Mouse (Mus musculus): ENCODE data around the gene D930007J09Rik. TPM values are rescaled to one million over a fixed set of nuclear protein-coding genes. Genes with fewer than 3 reads are reported as not detected.

The D930007J09Rik gene
- polyA plus RNA-seq, 1 experiment from 2014 or later, result not detected

- H3K4me1 ChIP-seq (ENCODE audit: control insufficient read depth, insufficient read depth, low read length), result no peaks in the 10 kb centered on the region
These were observed 15.1 kb downstream of the D930007J09Rik start for GRCm38 (mm10) chr13:32787584-32787983.

GRCm38 (mm10) chr13:32783816-32784215 lies 18.8 kb downstream of the D930007J09Rik start, which contains the start of gene Mylk4:
TSS of gene Mylk4 (minus strand) at chr13:32783954.
- Histone ChIP-seq H3K27ac (replicated peaks; ENCODE audit: low read depth, low read length) (no peak within 1 kb of the TSS), H3K4me2 (ENCODE audit: low read depth, severe bottlenecking) (no peak within 1 kb of the TSS), H3K4me1 (ENCODE audit: control insufficient read depth, insufficient read depth, low read length) (no peaks in the 10 kb centered on the region), H3K9me3 (ENCODE audit: control insufficient read depth, low read length) (no peaks in the 10 kb centered on the region), H3K9ac (ENCODE audit: low read length) (no peak within 1 kb of the TSS), H3K36me3 (ENCODE audit: control insufficient read depth, insufficient read depth, low read length) (no peaks in the 10 kb centered on the region), H3K27me3 (ENCODE audit: control insufficient read depth, insufficient read depth, low read length) (no peaks in the 10 kb centered on the region), H3K4me3 (ENCODE audit: low read depth, low read length) (no peak within 1 kb of the TSS)
- DNase-seq (ENCODE audit: low spot score), result no peak
- ATAC-seq (ENCODE audit: insufficient number of reproducible peaks, low FRiP score, low TSS enrichment, low read depth), result no peak
- 83% methylated on average over 8 of the region's 8 CpGs for WGBS

More at GRCm38 (mm10) chr13:32787584-32787983, 15.1 kb downstream of the D930007J09Rik start:
- Histone ChIP-seq H3K4me3 (ENCODE audit: low read depth, low read length) (no peak overlapping the region), H3K27me3 (ENCODE audit: control insufficient read depth, insufficient read depth, low read length) (no peaks in the 10 kb centered on the region), H3K9me3 (ENCODE audit: control insufficient read depth, low read length) (no peaks in the 10 kb centered on the region), H3K4me2 (ENCODE audit: low read depth, severe bottlenecking) (no peak overlapping the region), H3K36me3 (ENCODE audit: control insufficient read depth, insufficient read depth, low read length) (no peaks in the 10 kb centered on the region), H3K27ac (replicated peaks; ENCODE audit: low read depth, low read length) (no peak overlapping the region), H3K9ac (ENCODE audit: low read length) (no peak overlapping the region)
- DNase-seq (ENCODE audit: low spot score), result no peak
- ATAC-seq (ENCODE audit: insufficient number of reproducible peaks, low FRiP score, low TSS enrichment, low read depth), result no peak
- WGBS, result 60% methylated on average over 2 of the region's 2 CpGs

GRCm38 (mm10) chr13:32783055-32783454 lies 19.6 kb downstream of the D930007J09Rik start:
- Histone ChIP-seq H3K4me1 (ENCODE audit: control insufficient read depth, insufficient read depth, low read length) (no peaks in the 10 kb centered on the region), H3K9me3 (ENCODE audit: control insufficient read depth, low read length) (no peaks in the 10 kb centered on the region), H3K4me2 (ENCODE audit: low read depth, severe bottlenecking) (no peak overlapping the region), H3K27me3 (ENCODE audit: control insufficient read depth, insufficient read depth, low read length) (no peaks in the 10 kb centered on the region), H3K27ac (replicated peaks; ENCODE audit: low read depth, low read length) (no peak overlapping the region), H3K36me3 (ENCODE audit: control insufficient read depth, insufficient read depth, low read length) (no peaks in the 10 kb centered on the region), H3K9ac (ENCODE audit: low read length) (no peak overlapping the region), H3K4me3 (ENCODE audit: low read depth, low read length) (no peak overlapping the region)
- ATAC-seq (ENCODE audit: insufficient number of reproducible peaks, low FRiP score, low TSS enrichment, low read depth) (no peak), DNase-seq (ENCODE audit: low spot score) (no peak)
- 65% methylated on average over 5 of the region's 5 CpGs for WGBS

- ATAC-seq (ENCODE audit: insufficient number of reproducible peaks, low FRiP score, low TSS enrichment, low read depth) (no peak), DNase-seq (ENCODE audit: low spot score) (no peak)
- H3K9me3 ChIP-seq (ENCODE audit: control insufficient read depth, low read length), result no peaks in the 10 kb centered on the region
- H3K4me2 ChIP-seq (ENCODE audit: low read depth, severe bottlenecking), result no peak overlapping the region
- H3K9ac ChIP-seq (ENCODE audit: low read length), result no peak overlapping the region
- no peaks in the 10 kb centered on the region for H3K27me3 ChIP-seq (ENCODE audit: control insufficient read depth, insufficient read depth, low read length)
- H3K4me3 ChIP-seq (ENCODE audit: low read depth, low read length), result no peak overlapping the region
- no peaks in the 10 kb centered on the region for H3K36me3 ChIP-seq (ENCODE audit: control insufficient read depth, insufficient read depth, low read length)
- H3K4me1 ChIP-seq (ENCODE audit: control insufficient read depth, insufficient read depth, low read length), result no peaks in the 10 kb centered on the region
- WGBS, result 64% methylated on average over 3 of the region's 3 CpGs
- H3K27ac ChIP-seq (replicated peaks; ENCODE audit: low read depth, low read length), result no peak overlapping the region
These were observed 23.8 kb downstream of the D930007J09Rik start for GRCm38 (mm10) chr13:32778861-32779260.

- no peaks in the 10 kb centered on the region for H3K4me1 ChIP-seq (ENCODE audit: control insufficient read depth, insufficient read depth, low read length)
- WGBS, result 65% methylated on average over 10 of the region's 10 CpGs
- no peak overlapping the region for H3K4me3 ChIP-seq (ENCODE audit: low read depth, low read length)
- H3K4me2 ChIP-seq (ENCODE audit: low read depth, severe bottlenecking), result no peak overlapping the region
- no peak for ATAC-seq (ENCODE audit: insufficient number of reproducible peaks, low FRiP score, low TSS enrichment, low read depth)
- no peaks in the 10 kb centered on the region for H3K27me3 ChIP-seq (ENCODE audit: control insufficient read depth, insufficient read depth, low read length)
- no peaks in the 10 kb centered on the region for H3K36me3 ChIP-seq (ENCODE audit: control insufficient read depth, insufficient read depth, low read length)
- H3K9ac ChIP-seq (ENCODE audit: low read length), result no peak overlapping the region
- no peak overlapping the region for H3K27ac ChIP-seq (replicated peaks; ENCODE audit: low read depth, low read length)
- no peak for DNase-seq (ENCODE audit: low spot score)
- H3K9me3 ChIP-seq (ENCODE audit: control insufficient read depth, low read length), result no peaks in the 10 kb centered on the region
These were observed 26.3 kb downstream of the D930007J09Rik start for GRCm38 (mm10) chr13:32776350-32776749.

- DNase-seq (ENCODE audit: low spot score) (no peak), ATAC-seq (ENCODE audit: insufficient number of reproducible peaks, low FRiP score, low TSS enrichment, low read depth) (no peak)
- Histone ChIP-seq H3K27ac (replicated peaks; ENCODE audit: low read depth, low read length) (no peak overlapping the region), H3K4me3 (ENCODE audit: low read depth, low read length) (no peak overlapping the region), H3K9ac (ENCODE audit: low read length) (no peak overlapping the region), H3K27me3 (ENCODE audit: control insufficient read depth, insufficient read depth, low read length) (no peaks in the 10 kb centered on the region), H3K36me3 (ENCODE audit: control insufficient read depth, insufficient read depth, low read length) (no peaks in the 10 kb centered on the region), H3K4me2 (ENCODE audit: low read depth, severe bottlenecking) (no peak overlapping the region), H3K9me3 (ENCODE audit: control insufficient read depth, low read length) (no peaks in the 10 kb centered on the region), H3K4me1 (ENCODE audit: control insufficient read depth, insufficient read depth, low read length) (no peaks in the 10 kb centered on the region)
- WGBS, result 93% methylated on average over 9 of the region's 9 CpGs
These were observed 26.8 kb downstream of the D930007J09Rik start for GRCm38 (mm10) chr13:32775889-32776288.

- Histone ChIP-seq H3K4me3 (ENCODE audit: low read depth, low read length) (no peak overlapping the region), H3K4me2 (ENCODE audit: low read depth, severe bottlenecking) (no peak overlapping the region), H3K9ac (ENCODE audit: low read length) (no peak overlapping the region), H3K27ac (replicated peaks; ENCODE audit: low read depth, low read length) (no peak overlapping the region), H3K9me3 (ENCODE audit: control insufficient read depth, low read length) (no peaks in the 10 kb centered on the region), H3K36me3 (ENCODE audit: control insufficient read depth, insufficient read depth, low read length) (no peaks in the 10 kb centered on the region), H3K27me3 (ENCODE audit: control insufficient read depth, insufficient read depth, low read length) (no peaks in the 10 kb centered on the region), H3K4me1 (ENCODE audit: control insufficient read depth, insufficient read depth, low read length) (no peaks in the 10 kb centered on the region)
- DNase-seq (ENCODE audit: low spot score), result no peak
- ATAC-seq (ENCODE audit: insufficient number of reproducible peaks, low FRiP score, low TSS enrichment, low read depth), result no peak
- WGBS, result 11% methylated on average over 3 of the region's 3 CpGs
These were observed 32.7 kb downstream of the D930007J09Rik start for GRCm38 (mm10) chr13:32769960-32770359.

GRCm38 (mm10) chr13:32768104-32768503 lies 34.5 kb downstream of the D930007J09Rik start:
- no peaks in the 10 kb centered on the region for H3K36me3 ChIP-seq (ENCODE audit: control insufficient read depth, insufficient read depth, low read length)
- ATAC-seq (ENCODE audit: insufficient number of reproducible peaks, low FRiP score, low TSS enrichment, low read depth), result no peak
- 6% methylated on average over 4 of the region's 4 CpGs for whole genome bisulfite sequencing
- H3K27ac ChIP-seq (replicated peaks; ENCODE audit: low read depth, low read length), result no peak overlapping the region
- no peak overlapping the region for H3K4me2 ChIP-seq (ENCODE audit: low read depth, severe bottlenecking)
- no peak overlapping the region for H3K4me3 ChIP-seq (ENCODE audit: low read depth, low read length)
- no peaks in the 10 kb centered on the region for H3K9me3 ChIP-seq (ENCODE audit: control insufficient read depth, low read length)
- DNase-seq (ENCODE audit: low spot score), result peak; percentile 46
- H3K4me1 ChIP-seq (ENCODE audit: control insufficient read depth, insufficient read depth, low read length), result no peaks in the 10 kb centered on the region
- no peak overlapping the region for H3K9ac ChIP-seq (ENCODE audit: low read length)
- no peaks in the 10 kb centered on the region for H3K27me3 ChIP-seq (ENCODE audit: control insufficient read depth, insufficient read depth, low read length)

- no peak for ATAC-seq (ENCODE audit: insufficient number of reproducible peaks, low FRiP score, low TSS enrichment, low read depth)
- WGBS, result 46% methylated on average over 7 of the region's 7 CpGs
These were observed 38.2 kb downstream of the D930007J09Rik start for GRCm38 (mm10) chr13:32764448-32764847.

More at GRCm38 (mm10) chr13:32764448-32764847, 38.2 kb downstream of the D930007J09Rik start:
- H3K9me3 ChIP-seq (ENCODE audit: control insufficient read depth, low read length), result no peaks in the 10 kb centered on the region
- no peaks in the 10 kb centered on the region for H3K4me1 ChIP-seq (ENCODE audit: control insufficient read depth, insufficient read depth, low read length)
- no peak overlapping the region for H3K4me2 ChIP-seq (ENCODE audit: low read depth, severe bottlenecking)
- no peak overlapping the region for H3K4me3 ChIP-seq (ENCODE audit: low read depth, low read length)
- no peak for DNase-seq (ENCODE audit: low spot score)
- H3K36me3 ChIP-seq (ENCODE audit: control insufficient read depth, insufficient read depth, low read length), result no peaks in the 10 kb centered on the region
- no peak overlapping the region for H3K27ac ChIP-seq (replicated peaks; ENCODE audit: low read depth, low read length)
- no peaks in the 10 kb centered on the region for H3K27me3 ChIP-seq (ENCODE audit: control insufficient read depth, insufficient read depth, low read length)
- no peak overlapping the region for H3K9ac ChIP-seq (ENCODE audit: low read length)

All from limb, embryonic 11.5 days (tissue).